Mouse (Mus musculus): ENCODE results near the gene Gm20422.

GRCm38 (mm10) chr8:69716403-69717231 lies 58.1 kb downstream of the Gm20422 start:
- TF ChIP-seq CTCF (IDR thresholded peaks at IDR 0.05; ENCODE audit: borderline replicate concordance, control insufficient read depth, extremely low read depth, insufficient read depth, low read length, poor library complexity) (no peak), POLR2A (IDR thresholded peaks at IDR 0.05; ENCODE audit: control insufficient read depth, extremely low read depth, insufficient read depth, low read length, poor library complexity) (peak; percentile 96)
